Mouse (Mus musculus): ENCODE data around the gene Fam78a.

- TF ChIP-seq POLR2A (IDR thresholded peaks at IDR 0.05; ENCODE audit: low read depth, low read length) (no peak), CTCF (conservative IDR thresholded peaks at IDR 0.05 in 1 of 2, IDR thresholded peaks at IDR 0.05 in 1 of 2; ENCODE audit: low read depth in 2 of 2, low read length in 2 of 2) (no peak), PAX5 (IDR thresholded peaks at IDR 0.05; ENCODE audit: low read length) (no peak), TCF12 (IDR thresholded peaks at IDR 0.05; ENCODE audit: low read depth, low read length) (no peak), EP300 (IDR thresholded peaks at IDR 0.05; ENCODE audit: low read length) (no peak), MAZ (IDR thresholded peaks at IDR 0.05; ENCODE audit: low read depth, low read length) (no peak)
Observed at GRCm38 (mm10) chr2:32105930-32106329, 21.3 kb upstream of the Fam78a start.
